Mouse (Mus musculus): ENCODE data around the gene Mgll. TPM values are rescaled to one million over a fixed set of nuclear protein-coding genes. Genes with fewer than 3 reads are reported as not detected.

Mgll gene
- total and polyA plus RNA-seq, 2 experiments from 2014 or later, result 126 to 148 TPM

GRCm38 (mm10) chr6:88776964-88777363 is 52.8 kb downstream of the Mgll start:
- no peak overlapping the region for H3K27ac ChIP-seq
- peaks cover 4% of the 10 kb centered on the region; the same call in 1 of the 2 replicates for H3K4me1 ChIP-seq (ENCODE audit: insufficient read depth, low read length)
- 81% methylated on average over 8 of the region's 8 CpGs for WGBS
- H3K36me3 ChIP-seq (ENCODE audit: insufficient read depth, low read length), result no peaks in the 10 kb centered on the region
- TF ChIP-seq CTCF (IDR thresholded peaks at IDR 0.05; ENCODE audit: low read depth), result no peak
- no peak for DNase-seq (ENCODE audit: low spot score)
- H3K4me2 ChIP-seq (ENCODE audit: low read depth, low read length), result no peak overlapping the region
- ATAC-seq, result no peak
- H3K9ac ChIP-seq (replicated peaks; ENCODE audit: low read length), result no peak overlapping the region
- no peak overlapping the region for H3K4me3 ChIP-seq (ENCODE audit: low read length)
- H3K9me3 ChIP-seq (ENCODE audit: low read length), result no peaks in the 10 kb centered on the region
- H3K27me3 ChIP-seq (ENCODE audit: insufficient read depth, low read length), result no peaks in the 10 kb centered on the region

DNA sequence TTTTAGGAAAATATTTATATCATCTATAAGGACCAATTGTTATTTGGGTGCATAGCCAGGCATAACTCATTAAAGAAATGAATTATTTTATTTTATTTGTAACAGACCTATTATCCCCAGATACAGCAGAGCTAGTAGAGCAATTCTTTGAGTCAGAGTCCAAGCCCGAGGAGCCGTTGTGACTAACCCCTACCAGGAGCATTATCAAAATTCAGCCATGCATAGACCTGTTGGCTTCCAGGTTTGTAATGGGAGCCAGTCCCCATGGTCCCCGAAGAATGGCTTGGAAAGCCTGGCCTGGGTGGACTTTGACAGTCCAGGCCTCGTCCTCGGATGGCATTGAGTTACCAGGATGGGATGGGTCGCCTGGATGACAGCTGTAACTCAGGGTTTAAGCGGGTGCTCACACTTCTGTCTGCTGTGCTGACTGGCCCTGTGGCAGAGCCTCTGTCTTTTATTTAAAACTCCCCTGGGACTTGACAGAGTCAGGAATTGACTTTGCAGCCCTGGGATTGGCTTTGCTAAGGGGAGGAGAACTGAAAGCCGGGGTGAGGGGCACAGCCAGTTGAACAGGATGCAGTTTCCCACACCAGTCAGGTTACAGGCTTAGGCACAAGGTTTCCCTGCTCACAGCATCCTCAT is 54.0 kb downstream of the Mgll start:
- no peak overlapping the region for H3K4me3 ChIP-seq (ENCODE audit: low read length)
- DNase-seq (ENCODE audit: low spot score), result no peak
- H3K27ac ChIP-seq, result no peak overlapping the region
- no peaks in the 10 kb centered on the region for H3K9me3 ChIP-seq (ENCODE audit: low read length)
- TF ChIP-seq CTCF (IDR thresholded peaks at IDR 0.05; ENCODE audit: low read depth), result no peak
- H3K4me1 ChIP-seq (ENCODE audit: insufficient read depth, low read length), result peaks cover 7% of the 10 kb centered on the region; the same call in 1 of the 2 replicates
- no peak overlapping the region for H3K4me2 ChIP-seq (ENCODE audit: low read depth, low read length)
- ATAC-seq, result peak; percentile 44; the same call in 1 of the 2 replicates
- H3K27me3 ChIP-seq (ENCODE audit: insufficient read depth, low read length), result no peaks in the 10 kb centered on the region
- WGBS, result 25% methylated on average over 8 of the region's 8 CpGs
- no peak overlapping the region for H3K9ac ChIP-seq (replicated peaks; ENCODE audit: low read length)
- H3K36me3 ChIP-seq (ENCODE audit: insufficient read depth, low read length), result no peaks in the 10 kb centered on the region

DNA sequence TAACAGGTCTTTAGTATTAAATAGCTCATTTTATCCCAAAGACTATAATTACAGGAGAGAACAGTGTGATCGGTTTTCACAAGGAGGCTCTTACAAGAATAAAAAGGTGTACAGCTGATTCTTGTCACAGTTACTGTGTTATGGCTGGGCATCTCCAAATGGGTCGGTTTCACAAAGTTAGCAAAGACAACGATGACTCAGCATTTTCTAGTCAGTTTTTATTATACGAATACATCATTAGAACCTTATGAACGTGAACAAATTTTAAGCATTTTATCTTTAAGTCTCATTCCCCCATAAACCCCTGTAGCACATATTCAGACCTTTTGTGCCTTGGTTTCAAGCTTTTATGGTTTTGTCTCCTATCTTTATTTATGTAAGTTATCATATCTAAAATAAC is 55.5 kb downstream of the Mgll start:
- Histone ChIP-seq H3K9me3 (ENCODE audit: low read length) (no peaks in the 10 kb centered on the region), H3K4me3 (ENCODE audit: low read length) (no peak overlapping the region), H3K27ac (no peak overlapping the region), H3K27me3 (ENCODE audit: insufficient read depth, low read length) (no peaks in the 10 kb centered on the region), H3K4me2 (ENCODE audit: low read depth, low read length) (no peak overlapping the region), H3K9ac (replicated peaks; ENCODE audit: low read length) (no peak overlapping the region), H3K4me1 (ENCODE audit: insufficient read depth, low read length) (peaks cover 9% of the 10 kb centered on the region; the same call in 1 of the 2 replicates), H3K36me3 (ENCODE audit: insufficient read depth, low read length) (no peaks in the 10 kb centered on the region)
- DNase-seq (ENCODE audit: low spot score) (no peak), ATAC-seq (no peak)
- WGBS, result 84% methylated on average over 5 of the region's 5 CpGs
- TF ChIP-seq CTCF (IDR thresholded peaks at IDR 0.05; ENCODE audit: low read depth), result no peak

DNA sequence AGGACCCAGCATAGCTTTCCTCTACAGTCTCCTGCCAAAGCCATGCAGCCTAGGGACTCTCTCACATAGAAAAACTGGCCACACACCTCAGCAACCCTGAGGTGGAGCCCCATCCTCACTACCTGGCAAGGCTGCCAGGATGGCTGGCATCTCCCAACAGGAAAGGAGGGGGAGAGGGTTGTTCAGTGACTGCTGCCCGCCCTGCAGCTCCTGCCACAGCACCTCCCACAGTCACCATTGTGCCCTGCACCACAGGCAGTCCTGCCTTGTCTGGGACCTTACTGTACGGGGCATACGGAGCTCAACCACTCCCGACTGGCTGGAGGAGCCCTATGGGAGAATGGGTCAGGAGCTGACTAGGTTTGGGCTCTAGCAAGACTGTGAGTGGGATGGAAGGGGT is 57.7 kb downstream of the Mgll start:
- Histone ChIP-seq H3K9me3 (ENCODE audit: low read length) (no peaks in the 10 kb centered on the region), H3K27ac (no peak overlapping the region)
- WGBS, result 35% methylated on average over 4 of the region's 4 CpGs

DNA sequence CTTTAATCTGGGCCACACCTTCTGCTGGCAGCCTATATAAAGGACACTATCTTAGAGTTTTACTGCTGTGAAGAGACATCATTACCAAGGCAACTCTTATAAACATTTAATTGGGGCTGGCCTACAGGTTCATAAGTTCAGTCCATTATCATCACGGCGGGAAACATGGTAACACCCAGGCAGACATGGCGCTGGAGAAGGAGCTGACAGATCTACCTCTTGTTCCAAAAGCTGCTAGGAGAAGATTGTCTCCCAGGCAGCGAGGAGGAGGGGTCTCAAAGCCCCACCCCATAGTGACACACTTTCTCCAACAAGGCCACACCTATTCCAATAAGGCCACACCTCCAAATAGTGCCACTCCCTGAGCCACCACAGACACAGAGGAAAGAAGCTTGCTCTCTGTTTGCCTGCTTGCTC is 58.8 kb downstream of the Mgll start:
- Histone ChIP-seq H3K27me3 (ENCODE audit: insufficient read depth, low read length) (no peaks in the 10 kb centered on the region), H3K9ac (replicated peaks; ENCODE audit: low read length) (no peak overlapping the region), H3K4me3 (ENCODE audit: low read length) (no peak overlapping the region), H3K4me1 (ENCODE audit: insufficient read depth, low read length) (peaks cover 31% of the 10 kb centered on the region), H3K9me3 (ENCODE audit: low read length) (no peaks in the 10 kb centered on the region), H3K27ac (no peak overlapping the region), H3K4me2 (ENCODE audit: low read depth, low read length) (no peak overlapping the region), H3K36me3 (ENCODE audit: insufficient read depth, low read length) (no peaks in the 10 kb centered on the region)
- WGBS, result 56% methylated on average over 4 of the region's 4 CpGs
- ATAC-seq, result no peak
- no peak for DNase-seq (ENCODE audit: low spot score)
- no peak for TF ChIP-seq CTCF (IDR thresholded peaks at IDR 0.05; ENCODE audit: low read depth)

More for the DNA sequence above, 57.7 kb downstream of the Mgll start:
- no peaks in the 10 kb centered on the region for H3K27me3 ChIP-seq (ENCODE audit: insufficient read depth, low read length)
- TF ChIP-seq CTCF (IDR thresholded peaks at IDR 0.05; ENCODE audit: low read depth), result no peak
- peaks cover 22% of the 10 kb centered on the region for H3K4me1 ChIP-seq (ENCODE audit: insufficient read depth, low read length)
- H3K4me3 ChIP-seq (ENCODE audit: low read length), result no peak overlapping the region
- H3K4me2 ChIP-seq (ENCODE audit: low read depth, low read length), result no peak overlapping the region
- H3K36me3 ChIP-seq (ENCODE audit: insufficient read depth, low read length), result no peaks in the 10 kb centered on the region
- no peak; the same call in 1 of the 2 replicates for ATAC-seq
- no peak overlapping the region for H3K9ac ChIP-seq (replicated peaks; ENCODE audit: low read length)
- DNase-seq (ENCODE audit: low spot score), result no peak

GRCm38 (mm10) chr6:88784691-88785173 is 60.5 kb downstream of the Mgll start:
- TF ChIP-seq CTCF (IDR thresholded peaks at IDR 0.05; ENCODE audit: low read depth), result no peak; the same call in 1 of the 2 replicates
- peaks cover 31% of the 10 kb centered on the region for H3K4me1 ChIP-seq (ENCODE audit: insufficient read depth, low read length)
- no peaks in the 10 kb centered on the region for H3K9me3 ChIP-seq (ENCODE audit: low read length)
- H3K9ac ChIP-seq (replicated peaks; ENCODE audit: low read length), result no peak overlapping the region
- ATAC-seq (no peak), DNase-seq (ENCODE audit: low spot score) (no peak)
- WGBS, result 59% methylated on average over 7 of the region's 7 CpGs
- no peak overlapping the region for H3K4me3 ChIP-seq (ENCODE audit: low read length)
- H3K4me2 ChIP-seq (ENCODE audit: low read depth, low read length), result no peak overlapping the region
- H3K27me3 ChIP-seq (ENCODE audit: insufficient read depth, low read length), result no peaks in the 10 kb centered on the region
- H3K36me3 ChIP-seq (ENCODE audit: insufficient read depth, low read length), result no peaks in the 10 kb centered on the region
- H3K27ac ChIP-seq, result peak overlapping the region; percentile 41; the same call in 1 of the 2 replicates

DNA sequence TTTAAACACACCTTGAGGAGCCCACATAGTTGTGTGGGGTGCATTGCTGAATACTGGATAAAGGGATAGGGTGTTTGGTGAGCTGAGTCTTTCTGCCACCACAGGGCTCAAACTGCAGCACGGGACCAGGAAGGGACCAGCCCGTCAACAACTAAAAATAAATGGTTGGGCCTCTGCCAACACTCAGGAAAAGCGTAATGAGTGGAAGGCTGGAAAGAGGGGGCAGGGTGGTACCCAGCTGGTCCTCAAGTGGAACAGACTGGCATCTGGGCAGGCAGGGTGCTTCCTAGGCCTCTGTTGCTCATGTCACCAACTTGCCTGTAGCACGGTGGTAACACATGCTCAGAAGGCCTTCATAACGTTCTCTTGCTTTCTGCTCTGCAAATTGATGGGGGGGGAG is 61.1 kb downstream of the Mgll start:
- 32% methylated on average over 5 of the region's 5 CpGs for WGBS
- H3K27ac ChIP-seq, result no peak overlapping the region
- H3K9ac ChIP-seq (replicated peaks; ENCODE audit: low read length), result no peak overlapping the region
- no peak for ATAC-seq
- H3K4me3 ChIP-seq (ENCODE audit: low read length), result no peak overlapping the region
- no peak overlapping the region for H3K4me2 ChIP-seq (ENCODE audit: low read depth, low read length)
- DNase-seq (ENCODE audit: low spot score), result no peak
- H3K4me1 ChIP-seq (ENCODE audit: insufficient read depth, low read length), result peaks cover 31% of the 10 kb centered on the region
- no peaks in the 10 kb centered on the region for H3K27me3 ChIP-seq (ENCODE audit: insufficient read depth, low read length)
- no peaks in the 10 kb centered on the region for H3K36me3 ChIP-seq (ENCODE audit: insufficient read depth, low read length)
- H3K9me3 ChIP-seq (ENCODE audit: low read length), result no peaks in the 10 kb centered on the region
- no peak for TF ChIP-seq CTCF (IDR thresholded peaks at IDR 0.05; ENCODE audit: low read depth)

All from hindbrain, postnatal 0 days (tissue).